Mouse (Mus musculus): ENCODE measurements around the gene Ttc22.

Gene Ttc22

GRCm38 (mm10) chr4:106663956-106664470, 41.8 kb downstream of the Ttc22 start:
- no peak for ATAC-seq (ENCODE audit: low TSS enrichment)

DNA sequence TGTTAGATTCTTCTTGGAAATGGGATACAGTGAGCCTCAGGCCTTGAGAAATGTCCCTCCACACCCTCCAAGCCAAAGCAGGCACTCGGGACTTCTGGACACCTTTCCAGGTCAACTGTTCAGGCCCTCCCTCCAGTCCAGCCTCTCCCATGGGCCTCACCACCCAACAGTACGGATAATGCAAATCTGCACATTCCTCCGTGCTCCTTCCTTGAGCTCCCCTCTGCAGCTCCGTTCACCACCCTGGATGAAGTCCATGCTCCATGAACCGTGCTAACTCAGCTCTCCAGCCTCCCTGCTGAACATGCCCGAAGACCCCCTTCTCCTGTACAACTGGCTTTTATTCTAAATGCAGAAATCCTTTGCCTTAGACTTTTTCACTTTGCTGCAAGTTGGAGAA, 42.5 kb downstream of the Ttc22 start:
- ATAC-seq (ENCODE audit: low TSS enrichment) = no peak

- ATAC-seq (ENCODE audit: low TSS enrichment) = no peak
These were observed 43.0 kb downstream of the Ttc22 start for GRCm38 (mm10) chr4:106665269-106665668.

DNA sequence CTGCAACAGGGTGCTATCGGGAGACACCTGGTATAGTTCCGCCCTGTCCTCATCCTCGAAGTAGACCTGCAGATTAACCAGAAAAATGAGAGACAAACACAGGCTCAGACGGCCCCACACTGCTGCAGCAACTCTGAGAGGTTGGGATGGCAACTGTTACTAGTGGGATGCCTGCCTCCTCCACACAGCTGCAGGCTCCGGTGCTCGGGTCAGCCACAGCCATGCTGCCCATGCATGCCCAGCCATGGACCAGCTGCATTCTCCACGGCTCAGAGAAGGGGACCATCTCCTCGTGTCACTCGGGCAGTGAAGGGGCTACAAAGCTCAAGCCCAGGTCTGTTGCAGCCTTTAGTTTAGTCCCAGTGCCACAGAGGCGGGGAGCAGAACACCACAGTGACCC, 43.4 kb downstream of the Ttc22 start:
- no peak for ATAC-seq (ENCODE audit: low TSS enrichment)

DNA sequence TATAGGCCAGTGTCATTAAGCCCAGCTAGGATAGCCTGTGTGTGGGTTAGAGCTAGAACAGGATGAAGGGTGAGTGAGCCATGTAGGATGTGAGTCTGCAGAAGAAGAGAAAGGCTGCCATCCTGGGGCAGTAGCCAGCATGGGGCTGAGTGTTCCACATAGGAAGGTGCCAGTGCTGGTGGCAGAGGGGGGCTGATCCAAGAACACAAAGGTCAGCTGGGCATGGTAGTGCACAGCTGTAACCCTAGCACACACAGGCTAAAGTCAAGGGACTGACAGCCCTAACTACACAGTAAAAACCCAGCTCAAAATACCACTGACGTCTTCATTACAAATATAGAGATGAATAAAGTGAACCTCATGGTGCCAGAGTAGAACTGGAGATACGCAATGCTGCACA, 44.3 kb downstream of the Ttc22 start:
- no peak for ATAC-seq (ENCODE audit: low TSS enrichment)

- ATAC-seq (ENCODE audit: low TSS enrichment) = no peak
These were observed 54.5 kb downstream of the Ttc22 start for GRCm38 (mm10) chr4:106676749-106677148.

GRCm38 (mm10) chr4:106678442-106679118, 56.3 kb downstream of the Ttc22 start, which contains the start of gene Ttc4:
Gene Ttc4, minus strand, starts transcription at chr4:106678944.
- ATAC-seq (ENCODE audit: low TSS enrichment) = peak; percentile 100

- ATAC-seq (ENCODE audit: low TSS enrichment) = no peak; the same call in 1 of the 2 replicates
These were observed 56.9 kb downstream of the Ttc22 start for GRCm38 (mm10) chr4:106679152-106679551.

GRCm38 (mm10) chr4:106680955-106681354, 58.7 kb downstream of the Ttc22 start:
- ATAC-seq (ENCODE audit: low TSS enrichment) = no peak

DNA sequence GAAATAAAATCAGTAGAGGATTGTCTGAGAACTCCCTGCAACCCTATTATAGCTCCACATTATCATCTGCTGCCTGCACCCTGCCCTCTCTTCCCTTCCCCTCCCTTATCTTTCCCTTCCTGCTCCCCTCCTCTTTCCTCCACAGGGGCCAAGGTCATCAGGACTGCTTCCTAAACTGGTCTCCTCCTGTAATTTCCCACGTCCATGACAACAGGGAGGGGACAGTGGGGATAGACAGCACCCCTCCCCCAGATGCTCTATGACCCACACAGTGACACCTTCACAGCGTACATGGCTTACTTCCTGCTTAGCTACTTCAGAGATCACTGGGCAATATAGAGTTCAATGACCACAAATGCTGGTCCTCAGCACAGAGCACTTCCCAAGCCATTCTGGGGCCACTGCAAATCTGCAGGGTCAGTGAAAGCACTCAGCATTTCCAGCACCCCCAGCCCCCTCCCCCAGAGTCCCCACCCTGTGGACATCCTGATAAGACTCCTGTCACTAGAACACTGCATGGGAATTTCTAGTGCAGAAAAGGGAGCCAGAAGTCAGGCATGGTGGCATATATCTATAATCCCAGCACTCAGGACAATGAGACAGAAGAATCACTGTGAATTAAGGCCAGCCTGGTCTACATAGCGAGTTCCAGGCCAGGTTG, 66.5 kb downstream of the Ttc22 start:
- no peak for ATAC-seq (ENCODE audit: low TSS enrichment)

Measured in frontal cortex, adult (tissue).